Mouse (Mus musculus) stomach, embryonic 15.5 days (tissue): ENCODE measurements around the gene Gtdc1. TPM values are rescaled to one million over a fixed set of nuclear protein-coding genes. Genes with fewer than 3 reads are reported as not detected.

Source experiments
- ATAC-seq: fragments of 200-750 bp; cut with Nextera tagmentation; 2 replicates; pipeline ENCODE4 v1.8.0; 2017; ENCODE audit warnings: low read depth, moderate number of reproducible peaks, moderate TSS enrichment; ENCODE audit not compliant: insufficient read depth, low FRiP score
- H3K27ac ChIP-seq: fragments of 300-500 bp; sonication (generic); 2 replicates; pipeline ENCODE4 v1.5.1; 2015; ENCODE audit warnings: mild to moderate bottlenecking, inconsistent platforms
- H3K27me3 ChIP-seq: fragments of 300-500 bp; sonication (generic); replicated peaks from 2 replicates; pipeline ENCODE4 v1.6.1; 2015; ENCODE audit warnings: inconsistent platforms
- H3K36me3 ChIP-seq: fragments of 300-500 bp; sonication (generic); 2 replicates; pipeline ENCODE4 v1.6.1; 2015; ENCODE audit warnings: inconsistent platforms
- H3K4me1 ChIP-seq: fragments of 300-500 bp; sonication (generic); 2 replicates; pipeline ENCODE4 v1.6.1; 2015; ENCODE audit warnings: inconsistent platforms
- H3K4me2 ChIP-seq: fragments of 300-500 bp; sonication (generic); 2 replicates; pipeline ENCODE4 v1.6.1; 2015; ENCODE audit warnings: mild to moderate bottlenecking, inconsistent platforms
- H3K4me3 ChIP-seq: fragments of 300-500 bp; sonication (generic); replicated peaks from 2 replicates; pipeline ENCODE4 v1.5.1; 2015; ENCODE audit warnings: inconsistent platforms
- H3K9ac ChIP-seq: fragments of 300-500 bp; sonication (generic); 2 replicates; pipeline ENCODE4 v1.6.1; 2015; ENCODE audit warnings: inconsistent platforms
- H3K9me3 ChIP-seq: fragments of 300-500 bp; sonication (generic); 2 replicates; pipeline ENCODE4 v1.6.1; 2016; ENCODE audit warnings: inconsistent platforms
- WGBS: fragments of 180-500 bp; shearing (Covaris S2); methylation state at CpG from one replicate; pipeline ENCODE4 v1.1.7; 2015; 5-methylcytosine and 5-hydroxymethylcytosine counted together
- polyA plus RNA-seq: library from polyadenylated mRNA; unstranded; fragments of >200 nt; fragmentation: Nextera tagmentation; extraction: Ambion mirVana; gene quantifications from 2 replicates; pipeline ENCODE4 v1.2.1, GENCODE M21; 2015

The Gtdc1 gene
- 12.6 and 13.1 TPM in 2 replicates for polyA plus RNA-seq

DNA sequence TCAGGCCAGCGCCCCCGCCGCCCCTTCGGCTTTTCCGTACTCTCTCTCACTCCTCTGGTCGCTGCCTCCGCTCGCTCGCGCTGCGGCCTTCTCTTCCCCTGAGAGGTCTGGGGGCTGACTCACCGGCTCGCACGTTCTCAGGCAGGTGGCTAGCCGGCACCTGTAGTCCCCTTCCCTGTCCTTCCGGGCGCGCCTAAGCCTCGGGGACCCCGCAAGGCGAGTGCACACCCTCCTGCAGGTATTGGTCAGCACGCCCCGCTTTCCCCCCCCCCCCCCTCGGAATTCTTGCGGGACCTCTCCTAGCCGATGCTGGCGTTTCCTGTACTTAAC is at the start of gene Gtdc1:
Gtdc1 (minus strand) TSS at position 176 of the 330 bp plus-strand sequence.
- peak; percentile 56 for ATAC-seq
- H3K27me3 ChIP-seq = no peaks in the 10 kb centered on the region
- H3K9me3 ChIP-seq = no peaks in the 10 kb centered on the region
- 0% methylated on average over 26 of the region's 27 CpGs for WGBS
- H3K4me1 ChIP-seq = no peaks in the 10 kb centered on the region; the same call in 1 of the 2 replicates
- peak within 1 kb of the TSS; percentile 93 for H3K27ac ChIP-seq
- peak within 1 kb of the TSS; percentile 82 for H3K4me3 ChIP-seq
- H3K4me2 ChIP-seq = peak within 1 kb of the TSS; percentile 72
- H3K9ac ChIP-seq = peak within 1 kb of the TSS; percentile 81
- no peaks in the 10 kb centered on the region for H3K36me3 ChIP-seq

- Histone ChIP-seq H3K36me3 (no peaks in the 10 kb centered on the region), H3K27ac (no peak overlapping the region), H3K27me3 (no peaks in the 10 kb centered on the region), H3K9ac (no peak overlapping the region), H3K4me3 (no peak overlapping the region), H3K9me3 (no peaks in the 10 kb centered on the region), H3K4me2 (no peak overlapping the region), H3K4me1 (peaks cover 18% of the 10 kb centered on the region)
- ATAC-seq = no peak
- 57% methylated on average over 3 of the region's 3 CpGs for WGBS
These were observed 49.6 kb upstream of the Gtdc1 start for GRCm38 (mm10) chr2:44977051-44977450.

GRCm38 (mm10) chr2:44976484-44976883 is 49.0 kb upstream of the Gtdc1 start:
- no peak overlapping the region for H3K9ac ChIP-seq
- no peak overlapping the region for H3K27ac ChIP-seq
- H3K9me3 ChIP-seq = no peaks in the 10 kb centered on the region
- ATAC-seq = no peak
- H3K4me1 ChIP-seq = peaks cover 18% of the 10 kb centered on the region
- H3K4me3 ChIP-seq = no peak overlapping the region
- no peak overlapping the region for H3K4me2 ChIP-seq
- H3K27me3 ChIP-seq = no peaks in the 10 kb centered on the region
- 33% methylated on average over 4 of the region's 4 CpGs for WGBS
- H3K36me3 ChIP-seq = no peaks in the 10 kb centered on the region

DNA sequence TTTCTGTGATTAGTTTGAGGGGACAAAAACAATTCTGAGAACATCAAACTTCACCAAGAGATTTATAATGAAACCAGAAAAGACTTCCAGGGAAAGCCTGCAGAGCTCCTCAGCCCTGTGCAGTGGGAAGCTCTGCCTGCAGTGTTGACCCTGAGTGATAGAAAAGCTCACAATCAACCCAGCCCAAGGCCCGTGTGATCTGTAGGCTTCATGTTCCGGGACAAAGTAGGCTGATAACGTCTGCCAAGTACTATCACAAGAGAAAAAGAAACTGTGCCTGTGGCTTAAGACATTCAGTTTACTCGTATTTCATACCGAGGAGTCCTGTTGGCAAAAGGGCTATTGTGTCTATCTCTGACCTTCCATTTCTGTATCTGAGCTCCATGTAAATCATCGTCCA is 46.4 kb upstream of the Gtdc1 start:
- H3K4me2 ChIP-seq = no peak overlapping the region
- no peak overlapping the region for H3K9ac ChIP-seq
- H3K27me3 ChIP-seq = no peaks in the 10 kb centered on the region
- no peak overlapping the region for H3K4me3 ChIP-seq
- H3K4me1 ChIP-seq = 0 out of 2 replicates have a peak, but pooled peaks cover 3% of the 10 kb centered on the region
- WGBS = 67% methylated on average over 6 of the region's 6 CpGs
- H3K27ac ChIP-seq = no peak overlapping the region
- H3K9me3 ChIP-seq = no peaks in the 10 kb centered on the region
- no peak for ATAC-seq
- H3K36me3 ChIP-seq = no peaks in the 10 kb centered on the region

GRCm38 (mm10) chr2:44970087-44970646 is 42.7 kb upstream of the Gtdc1 start:
- Histone ChIP-seq H3K9me3 (no peaks in the 10 kb centered on the region), H3K27ac (no peak overlapping the region), H3K4me3 (no peak overlapping the region), H3K36me3 (no peaks in the 10 kb centered on the region), H3K4me1 (no peaks in the 10 kb centered on the region), H3K27me3 (no peaks in the 10 kb centered on the region), H3K4me2 (no peak overlapping the region), H3K9ac (no peak overlapping the region)
- 83% methylated on average over 6 of the region's 6 CpGs for WGBS
- ATAC-seq = no peak

GRCm38 (mm10) chr2:44969640-44970039 is 42.2 kb upstream of the Gtdc1 start:
- 89% methylated on average over 1 of the region's 1 CpGs for WGBS
- no peak for ATAC-seq

GRCm38 (mm10) chr2:44969226-44969625 is 41.8 kb upstream of the Gtdc1 start:
- WGBS = 51% methylated on average over 2 of the region's 2 CpGs
- no peak overlapping the region for H3K4me3 ChIP-seq
- H3K27me3 ChIP-seq = no peaks in the 10 kb centered on the region

More at GRCm38 (mm10) chr2:44969640-44970039, 42.2 kb upstream of the Gtdc1 start:
- Histone ChIP-seq H3K27ac (no peak overlapping the region), H3K9me3 (no peaks in the 10 kb centered on the region), H3K9ac (no peak overlapping the region), H3K27me3 (no peaks in the 10 kb centered on the region), H3K4me2 (no peak overlapping the region), H3K36me3 (no peaks in the 10 kb centered on the region), H3K4me3 (no peak overlapping the region), H3K4me1 (no peaks in the 10 kb centered on the region)

DNA sequence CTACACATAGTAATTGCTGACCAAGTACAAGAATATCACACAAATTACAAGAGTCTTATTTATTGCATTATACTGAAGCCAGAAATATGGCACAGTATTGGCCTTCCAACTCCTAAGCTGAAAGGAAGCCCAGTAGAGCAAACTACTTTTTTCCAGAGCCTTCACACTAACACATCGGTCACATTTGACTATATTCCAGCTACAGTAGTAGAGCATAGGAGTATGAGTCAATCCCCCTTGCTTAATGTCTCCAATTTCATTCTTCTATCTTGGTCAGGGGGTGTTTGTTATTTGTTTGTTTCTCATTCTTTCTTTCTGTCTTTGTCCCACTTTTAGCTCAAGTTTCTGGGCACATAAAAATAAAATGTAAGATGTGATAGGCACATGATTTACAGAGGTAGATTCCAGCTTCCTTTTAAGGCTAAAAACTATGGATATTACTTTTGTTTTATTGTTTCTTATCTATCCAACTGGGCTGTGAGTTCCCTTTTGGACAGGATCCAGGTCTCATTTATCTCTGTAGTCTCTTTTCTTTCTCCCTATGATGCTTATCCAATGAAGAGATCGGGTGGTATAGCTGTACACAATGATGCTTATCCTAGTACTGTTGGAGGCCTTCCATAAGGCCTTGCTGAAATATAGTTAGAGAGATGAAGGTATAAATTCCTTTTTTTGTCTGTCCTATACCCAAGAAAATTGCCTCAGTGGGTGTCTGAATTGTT is 38.5 kb upstream of the Gtdc1 start:
- WGBS = 62% methylated on average over 2 of the region's 2 CpGs
- H3K9me3 ChIP-seq = no peaks in the 10 kb centered on the region

More at GRCm38 (mm10) chr2:44969226-44969625, 41.8 kb upstream of the Gtdc1 start:
- Histone ChIP-seq H3K9ac (no peak overlapping the region), H3K4me1 (no peaks in the 10 kb centered on the region), H3K27ac (no peak overlapping the region), H3K4me2 (no peak overlapping the region), H3K36me3 (no peaks in the 10 kb centered on the region), H3K9me3 (no peaks in the 10 kb centered on the region)
- ATAC-seq = no peak; the same call in 1 of the 2 replicates

GRCm38 (mm10) chr2:44962620-44963019 is 35.2 kb upstream of the Gtdc1 start:
- H3K4me3 ChIP-seq = no peak overlapping the region
- H3K9ac ChIP-seq = no peak overlapping the region
- H3K27ac ChIP-seq = no peak overlapping the region
- ATAC-seq = no peak
- H3K4me2 ChIP-seq = no peak overlapping the region
- no peaks in the 10 kb centered on the region for H3K27me3 ChIP-seq
- H3K4me1 ChIP-seq = no peaks in the 10 kb centered on the region
- H3K9me3 ChIP-seq = no peaks in the 10 kb centered on the region
- 85% methylated on average over 5 of the region's 5 CpGs for WGBS
- H3K36me3 ChIP-seq = no peaks in the 10 kb centered on the region

More for the DNA sequence above, 38.5 kb upstream of the Gtdc1 start:
- Histone ChIP-seq H3K4me2 (no peak overlapping the region), H3K27ac (no peak overlapping the region), H3K4me3 (no peak overlapping the region), H3K4me1 (no peaks in the 10 kb centered on the region), H3K27me3 (no peaks in the 10 kb centered on the region), H3K36me3 (no peaks in the 10 kb centered on the region), H3K9ac (no peak overlapping the region)
- ATAC-seq = no peak

- no peak overlapping the region for H3K4me2 ChIP-seq
- no peak overlapping the region for H3K27ac ChIP-seq
- H3K27me3 ChIP-seq = no peaks in the 10 kb centered on the region
- H3K4me3 ChIP-seq = no peak overlapping the region
- ATAC-seq = no peak
- WGBS = 95% methylated on average over 4 of the region's 4 CpGs
- H3K9me3 ChIP-seq = no peaks in the 10 kb centered on the region
- H3K9ac ChIP-seq = no peak overlapping the region
- no peaks in the 10 kb centered on the region for H3K4me1 ChIP-seq
- H3K36me3 ChIP-seq = no peaks in the 10 kb centered on the region
These were observed 33.7 kb upstream of the Gtdc1 start for GRCm38 (mm10) chr2:44961192-44961591.

DNA sequence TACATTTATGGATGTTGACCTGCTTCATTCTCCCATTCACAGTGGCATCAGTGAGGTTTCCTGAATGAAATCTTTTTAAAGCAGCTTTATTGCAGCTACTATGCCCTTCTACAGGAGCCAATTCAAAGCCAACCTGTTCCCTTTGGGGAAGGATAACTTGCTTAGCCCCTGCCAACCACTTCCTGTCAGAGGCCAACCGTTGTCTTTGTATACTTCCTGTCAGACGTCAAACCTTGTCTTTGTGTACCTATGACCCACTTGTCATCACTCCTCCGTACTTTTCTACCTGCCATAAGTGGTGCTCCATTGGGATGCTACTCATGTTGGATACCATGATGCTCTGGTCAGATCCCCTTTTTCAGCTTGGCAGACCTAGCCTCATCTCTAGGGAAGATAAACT is 33.1 kb upstream of the Gtdc1 start:
- no peaks in the 10 kb centered on the region for H3K36me3 ChIP-seq
- H3K9ac ChIP-seq = no peak overlapping the region
- no peak overlapping the region for H3K27ac ChIP-seq
- no peaks in the 10 kb centered on the region for H3K27me3 ChIP-seq
- WGBS = 70% methylated on average over 3 of the region's 3 CpGs
- no peaks in the 10 kb centered on the region for H3K9me3 ChIP-seq
- no peak overlapping the region for H3K4me2 ChIP-seq
- no peak for ATAC-seq
- no peaks in the 10 kb centered on the region for H3K4me1 ChIP-seq
- H3K4me3 ChIP-seq = no peak overlapping the region

DNA sequence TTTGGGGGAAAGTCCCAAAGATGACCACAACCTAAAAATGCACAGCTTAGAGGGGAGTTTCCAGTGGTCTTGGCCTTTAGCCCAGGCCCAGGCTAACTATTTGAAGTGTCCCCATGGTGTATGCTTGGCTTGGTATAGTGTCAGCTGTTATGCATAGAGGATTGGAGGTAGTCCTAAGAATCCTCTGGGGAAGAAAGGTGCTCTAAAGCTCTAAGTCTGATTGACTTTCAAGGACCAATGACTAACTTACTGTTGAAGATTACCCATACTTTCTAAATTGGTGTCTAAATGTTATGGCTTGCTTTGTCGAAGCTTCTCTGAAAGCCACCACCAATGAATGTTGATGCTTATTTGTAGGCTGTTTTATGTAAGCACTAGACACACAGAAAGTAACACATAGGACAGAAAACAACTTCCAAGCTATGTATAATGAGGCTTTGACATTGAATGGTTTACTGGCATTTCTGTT is 29.9 kb upstream of the Gtdc1 start:
- Histone ChIP-seq H3K9me3 (no peaks in the 10 kb centered on the region), H3K36me3 (no peaks in the 10 kb centered on the region), H3K27me3 (no peaks in the 10 kb centered on the region), H3K27ac (0 out of 2 replicates have a peak overlapping the region, but pooled peaks have one; percentile 44), H3K4me1 (no peaks in the 10 kb centered on the region), H3K4me2 (no peak overlapping the region), H3K9ac (no peak overlapping the region), H3K4me3 (no peak overlapping the region)
- WGBS = 89% methylated on average over 1 of the region's 1 CpGs
- ATAC-seq = no peak
